8 mouse cellular contexts compared by ENCODE assay signal in genomic region chr11:50290486-50291225, GRCm38 (mm10). TPM values are rescaled to one million over a fixed set of nuclear protein-coding genes. Genes with fewer than 3 reads are reported as not detected.
DNase-seq lines count a peak whose midpoint lies in the region; ATAC-seq lines count a peak whose summit lies in the region.

No protein-coding gene starts in this region.

- H3K9ac ChIP-seq in hindbrain, embryonic 15.5 days = peak overlapping the region; percentile 98

- H3K4me1 ChIP-seq in brown adipose tissue, adult 24 weeks (ENCODE audit: control insufficient read depth, insufficient read depth, insufficient read length, low read length) = peaks cover 10% of the 10 kb centered on the region
- peaks cover 23% of the 10 kb centered on the region for H3K4me1 ChIP-seq in hindbrain, embryonic 15.5 days (replicated peaks)

- H3K4me3 ChIP-seq in brown adipose tissue, adult 24 weeks (ENCODE audit: insufficient read depth, low read depth, low read length) = peak overlapping the region; percentile 93
- H3K4me3 ChIP-seq in hindbrain, embryonic 15.5 days = peak overlapping the region; percentile 98

- H3K36me3 ChIP-seq in hindbrain, embryonic 15.5 days = peaks cover 18% of the 10 kb centered on the region

- H3K4me2 ChIP-seq in hindbrain, embryonic 15.5 days = peak overlapping the region; percentile 59

- no peaks in the 10 kb centered on the region for H3K9me3 ChIP-seq in hindbrain, embryonic 15.5 days

- 19% methylated on average over 20 of the region's 20 CpGs for WGBS in hindbrain, embryonic 15.5 days

- ATAC-seq in hindbrain, embryonic 15.5 days (ENCODE audit: low FRiP score, low read depth) = no peak
- ATAC-seq in frontal cortex, adult (ENCODE audit: low TSS enrichment) = no peak

- peak; percentile 63 for DNase-seq in kidney, adult 9 months
- no peak for DNase-seq in kidney, postnatal 14 days
- peak; percentile 29 for DNase-seq in mesoderm, embryonic 11.5 days (ENCODE audit: low read depth, low spot score)
- no peak for DNase-seq in urinary bladder, adult 18-20 months (ENCODE audit: low spot score in 2 of 2)
- no peak for DNase-seq in right cerebral cortex, postnatal 25 days

- H3K27ac ChIP-seq in brown adipose tissue, adult 24 weeks (replicated peaks; ENCODE audit: low read depth, low read length) = peak overlapping the region; percentile 86
- peak overlapping the region; percentile 99 for H3K27ac ChIP-seq in hindbrain, embryonic 15.5 days (replicated peaks)

- no peaks in the 10 kb centered on the region for H3K27me3 ChIP-seq in hindbrain, embryonic 15.5 days

RNA-seq across cellular contexts. Expression of gene Maml1, which starts 1.5 kb away (rescaled TPM):
- 3.9 and 5.5 TPM in 2 replicates for polyA plus RNA-seq in brown adipose tissue, adult 24 weeks (2012; ENCODE audit: insufficient read depth, insufficient read length, missing spikeins)
- polyA plus RNA-seq in hindbrain, embryonic 15.5 days (2015; fragmentation: Nextera tagmentation; extraction: Ambion mirVana) = 3.2 and 3.6 TPM in 2 replicates

RNA-seq across cellular contexts. Expression of gene Canx, which starts 34.8 kb away (rescaled TPM):
- 149 and 159 TPM in 2 replicates for polyA plus RNA-seq in brown adipose tissue, adult 24 weeks (2012; ENCODE audit: insufficient read depth, insufficient read length, missing spikeins)
- 281 and 284 TPM in 2 replicates for polyA plus RNA-seq in hindbrain, embryonic 15.5 days (2015; fragmentation: Nextera tagmentation; extraction: Ambion mirVana)

RNA-seq across cellular contexts. Expression of gene Ltc4s, which starts 52.2 kb away (rescaled TPM):
- 27.5 and 45.3 TPM in 2 replicates for polyA plus RNA-seq in brown adipose tissue, adult 24 weeks (2012; ENCODE audit: insufficient read depth, insufficient read length, missing spikeins)
- polyA plus RNA-seq in hindbrain, embryonic 15.5 days (2015; fragmentation: Nextera tagmentation; extraction: Ambion mirVana) = 2.3 and 2.9 TPM in 2 replicates

Comparison
In these comparisons a context has a peak if more than half of its experiments do, and no peak if none do; other contexts are left out.
1. DNase-seq: peak in kidney, adult 9 months (single experiment) and mesoderm, embryonic 11.5 days (single experiment); none in kidney, postnatal 14 days (single experiment), urinary bladder, adult 18-20 months (0 of 2) and right cerebral cortex, postnatal 25 days (single experiment).